Mouse (Mus musculus): ENCODE measurements around the gene Zfp941. TPM values are rescaled to one million over a fixed set of nuclear protein-coding genes. Genes with fewer than 3 reads are reported as not detected.

Gene Zfp941
- polyA plus RNA-seq, 1 experiment from 2014 or later: 0.49 TPM

GRCm38 (mm10) chr7:140840750-140841735 is 19.1 kb upstream of the Zfp941 start:
- no peak for DNase-seq (ENCODE audit: low spot score)

- DNase-seq (ENCODE audit: low spot score): no peak
Observed at GRCm38 (mm10) chr7:140839556-140839955, 17.6 kb upstream of the Zfp941 start.

DNA sequence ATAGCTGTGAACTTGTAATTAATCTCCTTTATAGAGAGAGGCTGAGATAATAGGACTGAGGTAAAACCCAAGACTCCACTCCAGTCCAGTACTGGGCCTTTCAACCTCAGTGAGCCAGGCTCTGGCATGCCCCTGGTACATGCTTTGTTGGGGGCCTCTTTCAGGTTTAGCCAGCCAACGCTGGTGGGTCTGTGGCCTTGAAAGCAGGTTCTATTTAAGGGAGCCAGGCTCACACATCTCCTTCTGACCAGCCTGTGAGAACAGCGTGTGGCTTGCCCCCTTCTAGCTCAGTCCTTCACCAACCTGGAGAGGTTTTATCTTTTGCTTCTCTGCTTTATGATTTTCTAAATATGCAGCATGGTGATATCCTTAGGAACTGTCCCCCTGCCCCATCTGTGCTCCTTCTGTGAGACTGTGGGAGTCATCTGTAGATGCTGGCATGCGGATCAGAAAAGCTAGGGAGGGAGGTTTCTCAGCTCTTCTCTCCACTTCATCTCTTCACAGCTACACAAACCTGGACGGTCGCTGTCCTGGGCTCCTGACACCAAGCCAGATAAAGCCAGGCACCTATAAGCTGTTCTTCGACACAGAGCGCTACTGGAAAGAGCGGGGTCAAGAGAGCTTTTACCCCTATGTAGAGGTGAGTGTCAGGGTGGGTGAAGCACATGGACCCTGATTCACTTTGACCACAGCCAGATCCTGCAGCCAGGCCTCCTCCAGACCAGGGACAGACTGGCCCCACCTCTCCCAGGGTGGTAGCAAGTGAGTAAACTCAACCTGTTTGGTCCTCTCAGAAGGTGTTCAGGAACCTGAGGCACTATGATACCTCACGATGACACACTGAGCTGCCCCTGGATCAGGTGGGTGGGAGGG is 14.5 kb upstream of the Zfp941 start:
- no peak for DNase-seq (ENCODE audit: low spot score)

- DNase-seq (ENCODE audit: low spot score): no peak
Observed at GRCm38 (mm10) chr7:140835758-140836087, 13.7 kb upstream of the Zfp941 start.

GRCm38 (mm10) chr7:140834968-140835757 is 13.2 kb upstream of the Zfp941 start, which contains the start of gene Urah:
TSS of gene Urah (plus strand) at chr7:140835018.
- no peak for DNase-seq (ENCODE audit: low spot score)

- no peak for DNase-seq (ENCODE audit: low spot score)
Observed at GRCm38 (mm10) chr7:140833341-140833740, 11.4 kb upstream of the Zfp941 start.

DNA sequence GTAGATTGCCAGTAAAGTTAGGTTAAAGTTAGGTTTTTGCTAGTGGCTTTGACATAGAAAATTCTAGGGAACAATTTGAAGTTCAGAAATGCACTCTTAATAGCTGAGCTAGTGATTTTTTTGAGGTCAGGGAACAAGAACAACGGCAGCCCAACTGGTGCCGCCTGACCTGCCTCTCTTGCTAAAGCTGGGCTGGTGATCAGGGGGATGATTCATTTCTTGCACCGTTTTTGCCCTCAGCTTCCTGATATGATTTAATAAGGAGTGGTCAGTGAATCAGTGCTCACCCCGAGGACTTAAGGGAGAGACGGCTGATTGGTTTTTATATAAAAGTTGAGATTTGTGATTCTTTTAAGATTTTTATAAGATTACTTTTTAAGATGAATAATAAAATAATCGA is 9.5 kb upstream of the Zfp941 start:
- no peak for DNase-seq (ENCODE audit: low spot score)

DNA sequence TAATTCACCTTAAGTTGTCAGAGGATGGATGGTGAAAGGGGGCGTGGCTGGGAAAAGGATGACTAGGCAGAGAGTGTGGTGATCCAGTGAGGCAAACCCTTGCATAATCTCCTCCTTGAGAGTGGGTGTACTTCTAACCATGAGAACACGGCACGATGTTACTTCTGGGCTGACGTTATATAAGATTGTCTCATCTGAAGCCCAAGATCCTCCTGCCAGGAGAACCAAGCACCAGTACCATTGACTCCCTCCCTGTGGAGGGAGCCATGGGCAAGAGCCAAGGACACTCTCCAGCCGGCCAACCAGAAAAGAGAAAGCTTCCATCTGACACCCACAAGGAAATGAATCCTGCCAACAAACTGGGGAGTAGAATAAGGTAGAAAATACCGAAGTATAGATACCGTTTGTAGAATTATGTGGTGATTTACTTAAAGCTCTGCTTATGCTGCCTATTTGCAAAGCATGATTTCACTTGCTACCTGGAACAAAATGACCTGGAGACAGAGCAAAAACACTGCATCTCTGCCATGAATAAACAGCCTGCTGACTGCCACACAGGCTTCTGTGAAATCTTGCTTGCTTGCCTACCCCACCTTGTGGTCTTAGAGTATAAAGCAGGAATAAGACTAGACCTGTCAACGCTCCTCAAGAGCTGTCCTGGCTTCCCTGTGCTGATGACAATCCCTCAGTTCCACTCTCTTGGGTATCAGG is 6.3 kb upstream of the Zfp941 start:
- DNase-seq (ENCODE audit: low spot score): peak; percentile 49

DNA sequence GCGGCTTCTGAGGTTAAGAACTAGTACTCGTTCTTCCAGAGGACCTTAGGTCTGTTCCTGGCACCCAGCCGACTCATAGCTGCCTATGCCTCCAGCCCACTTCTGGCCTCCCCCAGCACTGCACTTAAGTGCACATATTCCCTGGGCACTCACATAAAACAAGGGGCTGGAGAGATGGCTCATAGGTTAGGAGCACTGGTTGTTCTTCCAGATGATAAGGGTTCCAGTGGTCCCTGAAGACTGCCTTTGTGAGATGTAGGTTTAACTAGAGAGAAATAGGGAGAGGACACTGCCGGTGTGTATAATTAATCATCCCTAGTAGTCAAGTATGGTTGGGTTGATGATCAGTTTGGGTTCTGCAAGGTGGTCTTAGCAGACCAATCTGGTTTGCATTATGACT is 753 bp upstream of the Zfp941 start:
- DNase-seq (ENCODE audit: low spot score): no peak

- no peak for DNase-seq (ENCODE audit: low spot score)
Observed at GRCm38 (mm10) chr7:140821305-140821652, 699 bp downstream of the Zfp941 start.

- no peak for DNase-seq (ENCODE audit: low spot score)
Observed at GRCm38 (mm10) chr7:140820173-140820572, 1.8 kb downstream of the Zfp941 start.

DNA sequence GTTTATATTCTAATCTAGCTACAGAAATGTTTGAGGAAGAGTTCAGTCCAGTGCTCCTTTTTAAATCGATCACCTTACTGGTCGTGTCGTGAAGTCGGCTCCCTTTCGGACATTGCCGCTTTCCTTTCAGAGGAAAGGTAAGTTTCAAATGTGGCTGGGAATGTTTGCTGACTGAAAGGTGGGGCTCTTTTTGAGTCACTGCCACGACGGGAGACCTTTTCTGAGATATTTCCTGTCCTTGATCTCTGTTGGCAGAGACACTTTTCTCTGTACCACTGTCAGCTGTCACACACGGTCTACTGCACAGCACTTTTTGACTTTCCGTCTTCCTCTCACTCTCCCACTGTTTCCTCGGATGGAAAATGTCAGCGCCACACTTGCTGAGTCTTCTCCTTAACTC is 9.1 kb downstream of the Zfp941 start:
- no peak for DNase-seq (ENCODE audit: low spot score)

DNA sequence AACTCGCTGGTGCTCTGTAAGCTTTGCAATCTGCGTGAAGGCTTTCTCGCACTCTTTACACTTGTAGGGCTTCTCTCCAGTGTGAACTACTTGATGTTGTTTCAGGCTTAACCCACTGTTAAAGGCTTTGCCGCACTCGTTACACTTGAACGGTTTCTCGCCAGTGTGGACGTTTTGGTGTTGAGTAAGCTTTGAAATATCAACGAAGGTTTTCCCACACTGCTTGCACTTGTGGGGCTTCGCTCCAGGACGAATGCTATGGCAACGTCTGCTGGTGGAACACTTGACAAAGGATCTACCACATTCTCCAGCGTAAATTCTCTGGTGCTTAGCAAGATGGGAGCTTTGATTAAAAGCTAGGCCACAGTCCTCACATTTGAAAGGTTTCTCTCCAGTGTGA is 10.3 kb downstream of the Zfp941 start:
- DNase-seq (ENCODE audit: low spot score): no peak

GRCm38 (mm10) chr7:140810496-140810895 is 11.5 kb downstream of the Zfp941 start:
- peak; percentile 20 for DNase-seq (ENCODE audit: low spot score)

GRCm38 (mm10) chr7:140805704-140806103 is 16.3 kb downstream of the Zfp941 start:
- peak; percentile 74 for DNase-seq (ENCODE audit: low spot score)

DNA sequence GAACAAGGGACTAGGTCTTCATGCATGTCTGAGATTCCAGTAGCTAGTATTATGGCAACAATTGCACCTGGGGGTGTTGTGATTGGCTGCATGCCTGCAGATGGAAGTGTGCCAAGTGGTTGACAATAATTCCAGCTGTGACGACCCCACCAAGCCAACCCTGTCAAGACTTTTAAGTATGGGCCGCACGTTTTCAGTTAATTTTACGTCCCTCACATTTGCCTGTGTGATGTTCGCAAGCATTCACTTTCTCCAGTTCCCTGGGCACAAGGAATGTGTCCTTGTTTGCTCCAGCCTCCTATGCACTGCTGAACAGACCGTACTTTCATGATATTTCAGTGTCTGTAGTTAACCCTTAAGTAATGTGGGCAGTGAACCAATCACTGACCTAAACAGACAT is 19.3 kb downstream of the Zfp941 start:
- no peak for DNase-seq (ENCODE audit: low spot score)

GRCm38 (mm10) chr7:140798212-140798611 is 23.8 kb downstream of the Zfp941 start:
- DNase-seq (ENCODE audit: low spot score): no peak

DNA sequence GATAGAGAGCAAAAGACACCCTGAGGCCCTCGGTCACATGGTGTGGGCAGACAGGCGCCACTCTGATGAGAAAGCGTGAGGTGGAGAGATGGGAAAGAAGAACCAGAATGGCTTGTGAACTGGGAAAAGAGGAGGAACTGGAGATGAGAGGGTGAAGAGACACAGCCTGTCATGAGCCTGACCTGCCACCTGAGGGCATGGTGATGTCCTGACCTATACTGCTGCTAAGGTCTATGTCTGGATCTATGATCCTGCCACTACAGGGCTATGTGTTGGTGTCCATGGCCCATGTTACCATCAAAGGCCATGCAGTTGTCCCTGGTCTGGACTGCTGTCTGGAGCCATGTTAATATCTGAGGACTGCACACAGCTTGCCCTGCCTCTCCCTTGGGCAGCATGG is 24.4 kb downstream of the Zfp941 start:
- no peak for DNase-seq (ENCODE audit: low spot score)

DNA sequence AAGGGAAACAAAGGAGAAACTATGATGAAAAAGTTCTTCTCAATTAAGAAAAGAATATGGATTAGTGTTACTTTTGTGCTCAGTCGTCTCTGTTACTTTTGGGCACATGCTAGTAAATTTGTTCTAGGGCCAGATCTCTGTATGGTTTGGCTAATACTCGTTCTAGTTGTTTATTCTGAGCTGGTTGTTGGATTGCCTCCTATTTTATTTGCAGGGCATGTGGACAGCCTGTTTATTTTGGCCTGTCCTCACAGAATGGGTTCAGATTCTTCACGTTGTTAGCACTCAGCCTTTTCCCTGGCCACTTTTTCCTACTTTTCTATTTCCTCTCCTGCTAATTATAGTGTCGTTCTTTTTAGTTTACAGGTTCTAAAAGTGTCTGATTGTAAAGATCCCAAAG is 28.4 kb downstream of the Zfp941 start:
- DNase-seq (ENCODE audit: low spot score): no peak

DNA sequence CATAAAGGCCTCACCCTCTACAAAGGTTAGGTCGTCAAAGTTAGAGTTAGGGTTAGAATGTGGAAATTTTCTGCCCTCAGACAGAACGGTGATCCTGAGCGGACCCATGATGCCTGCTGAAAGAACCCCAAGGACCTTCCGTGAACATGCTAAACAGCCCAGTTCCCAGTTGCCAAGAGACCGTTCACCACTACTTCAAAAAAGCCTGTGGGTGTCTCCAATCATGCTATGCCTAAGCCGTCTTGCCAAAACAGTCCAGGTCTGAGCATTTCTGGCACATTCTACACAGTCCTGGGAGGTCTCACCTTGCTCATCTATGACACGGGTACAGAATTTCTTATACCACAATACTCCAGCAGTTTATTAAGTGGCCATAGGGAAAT is 33.9 kb downstream of the Zfp941 start:
- no peak for DNase-seq (ENCODE audit: low spot score)
